Mouse (Mus musculus) limb, embryonic 11.5 days (tissue): ENCODE results near the gene Calhm2. TPM values are rescaled to one million over a fixed set of nuclear protein-coding genes. Genes with fewer than 3 reads are reported as not detected.

Source experiments
- polyA plus RNA-seq: library from polyadenylated mRNA; unstranded; fragments of >200 nt; fragmentation: Nextera tagmentation; extraction: Ambion mirVana; gene quantifications from 2 replicates; pipeline ENCODE4 v1.2.1, GENCODE M21; 2014

Calhm2 gene
- polyA plus RNA-seq, 1 experiment from 2014 or later = 1.6 TPM

Other genes starting within 250 kb of the Calhm2 start
- 0.35 and 0.44 TPM in 2 replicates for gene Ina, start 123.6 kb downstream of the Calhm2 start, polyA plus RNA-seq
- gene Nt5c2, start 123.1 kb downstream of the Calhm2 start, polyA plus RNA-seq = 75.2 and 94.6 TPM in 2 replicates
- gene Pcgf6, start 87.4 kb downstream of the Calhm2 start, polyA plus RNA-seq = 36.5 and 38.9 TPM in 2 replicates
- gene Taf5, start 70.5 kb downstream of the Calhm2 start, polyA plus RNA-seq = 11.8 and 12.3 TPM in 2 replicates
- gene Usmg5, start 47.6 kb downstream of the Calhm2 start, polyA plus RNA-seq = 1,237 and 1,330 TPM in 2 replicates
- 11.0 and 13.1 TPM in 2 replicates for gene Pdcd11, start 47.5 kb downstream of the Calhm2 start, polyA plus RNA-seq
- not detected in 2 replicates for gene Calhm1, start 6.0 kb upstream of the Calhm2 start, polyA plus RNA-seq
- not detected in 2 replicates for gene Calhm3, start 19.5 kb upstream of the Calhm2 start, polyA plus RNA-seq
- 5.0 and 6.1 TPM in 2 replicates for gene Neurl1a, start 40.5 kb upstream of the Calhm2 start, polyA plus RNA-seq